Comparison of ENCODE assay signal across 19 mouse cellular contexts in the genomic region with DNA sequence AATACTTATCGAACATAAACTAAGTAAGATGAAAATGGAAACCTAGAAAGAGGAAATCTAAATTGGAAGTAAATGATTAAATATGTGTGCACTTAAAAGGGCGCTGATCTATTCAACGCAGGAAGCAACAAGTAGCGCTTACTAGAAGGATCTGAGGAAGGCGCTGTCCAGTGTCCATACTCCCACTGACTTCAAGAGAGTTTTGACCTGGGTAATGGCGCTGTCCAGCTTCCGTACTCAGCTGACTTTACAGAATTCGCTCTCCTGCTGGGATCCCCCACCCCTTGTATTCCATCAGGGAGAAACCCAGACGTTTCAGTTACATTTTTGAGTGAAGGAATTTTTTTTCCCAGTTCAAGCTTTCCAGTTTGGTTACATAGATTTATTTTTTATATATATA.
DNase-seq lines count a peak whose midpoint lies in the region; TF ChIP-seq lines count a peak whose summit lies in the region.
"Had no signal": no experiment of that assay in that cellular context is flagged by ENCODE, and none has a peak within 500 bp of the region (broad histone marks: within the 10 kb centered on the region; RNA-seq: fewer than 3 reads in every experiment).

No protein-coding gene starts in this region.

- 66% methylated on average over 9 of the region's 9 CpGs for WGBS in kidney, adult 2 months

- no peak overlapping the region for H3K27ac ChIP-seq in kidney, adult 2 months (ENCODE audit: insufficient read depth, low read depth, low read length)
- H3K27ac ChIP-seq: embryonic facial prominence, embryonic 15.5 days; forebrain, embryonic 10.5 days; hindbrain, embryonic 13.5 days; layer of hippocampus, adult 2 months; macrophage; midbrain, embryonic 10.5 days; stomach, postnatal 0 days had no signal

- intact Hi-C loops in heart, postnatal 36 days (cut with DNase I) = loop anchor here (10.0 kb wide), 1 partner anchor 311 kb away; no protein-coding TSS in a partner anchor

- peak; percentile 85 for DNase-seq in heart, adult 11 months
- no peak for DNase-seq in heart, postnatal 36 days
- DNase-seq in kidney, postnatal 14 days = peak; percentile 23
- no peak for DNase-seq in kidney, adult 2 months
- peak; percentile 29 for DNase-seq in R1 (ENCODE audit: low read depth, low spot score)
- DNase-seq in ZHBTc4 (ENCODE audit: low read depth, low spot score) = peak; percentile 23
- no peak for DNase-seq in urinary bladder, postnatal 36 days (ENCODE audit: low spot score in 2 of 2)
- DNase-seq: cerebellum, adult 9-10 months; forebrain, postnatal 0 days; liver; right cerebral cortex, postnatal 4 days; thymus, postnatal 14 days had no signal

- H3K4me3 ChIP-seq in kidney, adult 2 months (ENCODE audit: insufficient read depth, low read depth, low read length) = no peak overlapping the region
- H3K4me3 ChIP-seq: embryonic facial prominence, embryonic 15.5 days; forebrain, embryonic 10.5 days; hindbrain, embryonic 13.5 days; layer of hippocampus, adult 2 months; midbrain, embryonic 10.5 days had no signal

- no peaks in the 10 kb centered on the region for H3K36me3 ChIP-seq in kidney, adult 2 months (ENCODE audit: control insufficient read depth, insufficient read depth, low read length)
- H3K36me3 ChIP-seq: embryonic facial prominence, embryonic 15.5 days; forebrain, embryonic 10.5 days; hindbrain, embryonic 13.5 days; midbrain, embryonic 10.5 days had no signal

- no peak for TF ChIP-seq CTCF in kidney, adult 2 months (conservative IDR thresholded peaks at IDR 0.05; ENCODE audit: insufficient read depth, insufficient read length, low read depth, low read length)

- no peaks in the 10 kb centered on the region for H3K4me1 ChIP-seq in kidney, adult 2 months (ENCODE audit: control insufficient read depth, insufficient read depth, low read length)

- no peak for TF ChIP-seq POLR2A in kidney, adult 2 months (IDR thresholded peaks at IDR 0.05; ENCODE audit: low read depth, low read length)

- no peaks in the 10 kb centered on the region for H3K27me3 ChIP-seq in kidney, adult 2 months (replicated peaks; ENCODE audit: control insufficient read depth, insufficient read depth, low read length)
- H3K27me3 ChIP-seq: embryonic facial prominence, embryonic 15.5 days; hindbrain, embryonic 13.5 days had no signal

Comparison
In these comparisons a context has a peak if more than half of its experiments do, and no peak if none do; other contexts are left out.
1. DNase-seq: peak in heart, adult 11 months (single experiment), kidney, postnatal 14 days (single experiment), R1 (single experiment) and ZHBTc4 (single experiment); none in heart, postnatal 36 days (0 of 2), kidney, adult 2 months (single experiment) and urinary bladder, postnatal 36 days (0 of 2).